Mouse (Mus musculus) heart, adult 2 months (tissue): ENCODE data around the gene Prph. TPM values are rescaled to one million over a fixed set of nuclear protein-coding genes. Genes with fewer than 3 reads are reported as not detected.

Experiments
- DNase-seq, 2 experiments: peaks; one replicate each; pipeline ENCODE4 v3.0.0; 2021
- H3K27ac ChIP-seq: fragments of 200-600 bp; 2 replicates; pipeline ENCODE4 v1.8.1; 2022
- H3K27me3 ChIP-seq: fragments of 200-500 bp; 2 replicates; pipeline ENCODE4 v1.6.1; 2012; ENCODE audit warnings: mild to moderate bottlenecking, low read length, inconsistent platforms, mixed read lengths; ENCODE audit not compliant: control insufficient read depth, insufficient read depth
- H3K36me3 ChIP-seq: fragments of 200-500 bp; 2 replicates; pipeline ENCODE4 v1.6.1; 2012; ENCODE audit warnings: low read length, inconsistent platforms; ENCODE audit not compliant: control insufficient read depth, insufficient read depth
- H3K4me1 ChIP-seq: fragments of 200-500 bp; 2 replicates; pipeline ENCODE4 v1.6.1; 2011; ENCODE audit warnings: low read length; ENCODE audit not compliant: control insufficient read depth, insufficient read depth
- H3K4me3 ChIP-seq: fragments of 200-600 bp; 2 replicates; pipeline ENCODE4 v1.8.1; 2022
- H3K79me2 ChIP-seq: fragments of 200-500 bp; replicated peaks from 2 replicates; pipeline ENCODE4 v1.6.1; 2012; ENCODE audit warnings: mild to moderate bottlenecking, inconsistent platforms, low read length, moderate library complexity, mixed read lengths; ENCODE audit not compliant: control insufficient read depth, insufficient read depth
- H3K9ac ChIP-seq: fragments of 200-500 bp; 2 replicates; pipeline ENCODE4 v1.6.1; 2012; ENCODE audit warnings: low read depth, mild to moderate bottlenecking, control low read depth, inconsistent platforms, low read length, mixed read lengths
- CTCF ChIP-seq: fragments of 200-600 bp; IDR thresholded peaks from 2 replicates; pipeline ENCODE4 v1.8.1; 2022; ENCODE audit warnings: antibody characterized with exemption, mild to moderate bottlenecking, moderate library complexity
- EP300 ChIP-seq: fragments of 200-500 bp; IDR thresholded peaks from 2 replicates; pipeline ENCODE4 v1.6.1; 2011; ENCODE audit warnings: low read depth, low read length, control low read depth; ENCODE audit not compliant: insufficient read depth
- POLR2A ChIP-seq: fragments of 200-500 bp; IDR thresholded peaks from 2 replicates; pipeline ENCODE4 v1.6.1; 2011; ENCODE audit warnings: mild to moderate bottlenecking, low read depth, low read length, control low read depth; ENCODE audit not compliant: insufficient read depth
- WGBS: fragments of 180-500 bp; shearing (Covaris S2); methylation state at CpG from one replicate; pipeline ENCODE4 v1.1.7; 2018; 5-methylcytosine and 5-hydroxymethylcytosine counted together
- intact Hi-C: fragments of 180-260 bp; cut with DNase I; formaldehyde crosslinking; loops from one replicate; pipeline ENCODE4 v1.15.1; 2025
- polyA plus RNA-seq: library from polyadenylated mRNA; depleted of rRNA; stranded (reverse); fragments of >200 nt; gene quantifications from 2 replicates; pipeline ENCODE4 v1.2.3, GENCODE M21; 2012
- total RNA-seq, 2 experiments: library from RNA; stranded (reverse); gene quantifications; 2 replicates each; pipeline ENCODE4 v1.2.3; 2021

The Prph gene
- total and polyA plus RNA-seq, 3 experiments = 0.13 to 1.00 (median 0.80) TPM

GRCm38 (mm10) chr15:99030585-99031387, 24.2 kb upstream of the Prph start:
- H3K27me3 ChIP-seq = no peaks in the 10 kb centered on the region
- DNase-seq = peak; percentile 64 to 65
- no peaks in the 10 kb centered on the region; the same call in 1 of the 2 replicates for H3K79me2 ChIP-seq
- intact Hi-C loops = no loop called here
- H3K36me3 ChIP-seq = peaks cover 9% of the 10 kb centered on the region
- peak overlapping the region; percentile 82 for H3K27ac ChIP-seq
- H3K4me3 ChIP-seq = peak overlapping the region; percentile 82
- H3K4me1 ChIP-seq = peaks cover 6% of the 10 kb centered on the region
- TF ChIP-seq CTCF = no peak
- TF ChIP-seq POLR2A = no peak
- TF ChIP-seq EP300 = no peak
- WGBS = 4% methylated on average over 26 of the region's 26 CpGs
- peak overlapping the region; percentile 69 for H3K9ac ChIP-seq

- no peak overlapping the region; the same call in 1 of the 2 replicates for H3K9ac ChIP-seq
- H3K27me3 ChIP-seq = no peaks in the 10 kb centered on the region
- no peak for TF ChIP-seq CTCF
- no peak for TF ChIP-seq POLR2A
- TF ChIP-seq EP300 = no peak
- peaks cover 9% of the 10 kb centered on the region for H3K36me3 ChIP-seq
- intact Hi-C loops = no loop called here
- H3K4me3 ChIP-seq = no peak overlapping the region; the same call in 1 of the 2 replicates
- no peak overlapping the region for H3K27ac ChIP-seq
- DNase-seq = no peak
- H3K79me2 ChIP-seq = no peaks in the 10 kb centered on the region; the same call in 1 of the 2 replicates
- WGBS = 60% methylated on average over 4 of the region's 4 CpGs
- H3K4me1 ChIP-seq = peaks cover 6% of the 10 kb centered on the region
These were observed 23.6 kb upstream of the Prph start for GRCm38 (mm10) chr15:99031388-99031675.

- Histone ChIP-seq H3K27ac (no peak overlapping the region), H3K36me3 (peaks cover 9% of the 10 kb centered on the region), H3K27me3 (no peaks in the 10 kb centered on the region), H3K4me1 (peaks cover 6% of the 10 kb centered on the region), H3K4me3 (no peak overlapping the region), H3K79me2 (no peaks in the 10 kb centered on the region; the same call in 1 of the 2 replicates), H3K9ac (no peak overlapping the region)
- intact Hi-C loops = no loop called here
- TF ChIP-seq CTCF (no peak), EP300 (no peak), POLR2A (no peak)
- DNase-seq = no peak
- 66% methylated on average over 9 of the region's 9 CpGs for WGBS
These were observed 22.8 kb upstream of the Prph start for GRCm38 (mm10) chr15:99032041-99032725.

- H3K27ac ChIP-seq = no peak overlapping the region
- WGBS = 49% methylated on average over 7 of the region's 7 CpGs
- no peak overlapping the region for H3K4me3 ChIP-seq
- DNase-seq = no peak
- no peak overlapping the region for H3K9ac ChIP-seq
- peaks cover 6% of the 10 kb centered on the region for H3K4me1 ChIP-seq
- intact Hi-C loops = no loop called here
- peaks cover 9% of the 10 kb centered on the region for H3K36me3 ChIP-seq
- no peaks in the 10 kb centered on the region; the same call in 1 of the 2 replicates for H3K79me2 ChIP-seq
- TF ChIP-seq CTCF (no peak), POLR2A (no peak), EP300 (no peak)
- no peaks in the 10 kb centered on the region for H3K27me3 ChIP-seq
These were observed 22.2 kb upstream of the Prph start for GRCm38 (mm10) chr15:99032726-99033250.

GRCm38 (mm10) chr15:99033498-99034270, 21.3 kb upstream of the Prph start:
- H3K27me3 ChIP-seq = no peaks in the 10 kb centered on the region
- intact Hi-C loops = no loop called here
- H3K36me3 ChIP-seq = peaks cover 9% of the 10 kb centered on the region
- DNase-seq = no peak
- no peak overlapping the region for H3K4me3 ChIP-seq
- peaks cover 6% of the 10 kb centered on the region for H3K4me1 ChIP-seq
- 51% methylated on average over 7 of the region's 7 CpGs for WGBS
- H3K27ac ChIP-seq = no peak overlapping the region
- no peak for TF ChIP-seq CTCF
- TF ChIP-seq POLR2A = no peak
- no peak for TF ChIP-seq EP300
- no peak overlapping the region for H3K9ac ChIP-seq
- H3K79me2 ChIP-seq = no peaks in the 10 kb centered on the region; the same call in 1 of the 2 replicates
